Mouse (Mus musculus): ENCODE measurements around the gene Coq8a. TPM values are rescaled to one million over a fixed set of nuclear protein-coding genes. Genes with fewer than 3 reads are reported as not detected.

Coq8a gene
- 100 to 1,000 TPM; 290 to 315 TPM for total RNA-seq (2021)
- 141 and 188 TPM in 2 replicates for polyA plus RNA-seq (2012; rRNA removed)
- long read RNA-seq, full-length matches to known transcripts: 227 of 271 reads
- long read RNA-seq, partial matches to known transcripts: 17 of 271 reads
- long read RNA-seq, other reads (novel, unspliced or antisense): 27 of 271 reads

GRCm38 (mm10) chr1:180198959-180199714, at the start of gene Coq8a:
Gene Coq8a (minus strand): TSS chr1:180199602.
- DNase-seq: no peak

GRCm38 (mm10) chr1:180248593-180249146, 49.3 kb upstream of the Coq8a start:
- no peak for DNase-seq

GRCm38 (mm10) chr1:180247901-180248300, 48.5 kb upstream of the Coq8a start:
- no peak for DNase-seq

GRCm38 (mm10) chr1:180245741-180246507, 46.5 kb upstream of the Coq8a start:
- DNase-seq: peak; percentile 52

GRCm38 (mm10) chr1:180231729-180232128, 32.3 kb upstream of the Coq8a start:
- no peak for DNase-seq

- DNase-seq: no peak
These were observed 31.2 kb upstream of the Coq8a start for GRCm38 (mm10) chr1:180230580-180230979.

GRCm38 (mm10) chr1:180229906-180230305, 30.5 kb upstream of the Coq8a start:
- DNase-seq: no peak

GRCm38 (mm10) chr1:180228854-180229253, 29.5 kb upstream of the Coq8a start:
- DNase-seq: no peak

DNA sequence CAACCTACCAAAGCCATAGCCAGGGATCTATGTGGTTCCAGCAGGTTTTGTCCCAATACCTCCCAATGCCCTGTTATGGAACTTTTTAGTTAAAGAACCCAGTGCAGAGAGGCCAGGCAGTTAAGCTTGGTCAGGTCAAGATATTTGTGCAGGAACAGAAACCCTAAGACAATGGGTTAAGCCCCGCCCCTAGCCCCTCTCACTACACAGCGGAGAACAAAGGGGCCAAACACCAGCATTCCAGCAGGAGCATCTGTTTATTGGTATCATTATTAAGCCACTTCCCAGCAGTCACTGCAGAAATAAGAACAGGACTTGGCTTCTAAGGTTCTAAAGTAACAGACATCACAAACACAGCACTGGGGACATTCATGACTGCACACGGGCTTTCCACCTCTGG, 27.4 kb upstream of the Coq8a start:
- no peak for DNase-seq

- DNase-seq: no peak
These were observed 26.9 kb upstream of the Coq8a start for GRCm38 (mm10) chr1:180226221-180226713.

DNA sequence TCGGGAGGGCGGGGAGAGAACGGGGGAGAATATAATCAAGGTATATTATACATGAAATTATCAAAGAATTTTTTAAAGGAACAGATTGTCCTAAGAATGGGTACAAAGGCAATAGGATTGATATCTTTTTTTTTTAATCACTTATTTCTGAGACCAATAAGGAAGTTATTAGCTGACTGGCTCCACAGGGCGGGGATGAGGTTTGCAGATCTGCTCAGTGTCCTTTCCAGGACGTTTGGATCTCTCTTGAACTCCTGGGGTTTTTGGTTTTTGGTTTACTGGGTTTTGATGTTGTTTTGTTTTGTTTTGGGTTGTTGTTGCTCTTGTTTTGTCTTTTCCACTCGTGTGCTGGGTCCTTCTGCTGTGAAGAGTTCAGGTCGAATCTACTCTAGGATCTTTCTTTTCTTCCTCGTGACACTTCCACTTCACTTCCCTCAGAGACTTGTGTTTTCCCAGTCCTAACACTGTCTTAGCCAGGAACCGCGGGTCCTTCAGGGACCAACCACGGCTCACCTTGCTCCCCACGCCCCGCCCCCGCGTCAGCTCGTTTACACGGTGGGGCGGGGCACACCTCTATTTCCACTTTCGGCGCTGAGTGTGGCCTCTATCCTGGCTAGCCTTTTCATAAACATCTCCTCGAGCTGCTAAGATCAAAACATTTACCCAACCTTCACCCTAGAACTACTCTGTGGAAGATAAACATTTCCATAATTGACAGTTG, 26.3 kb upstream of the Coq8a start:
- DNase-seq: peak; percentile 71

DNA sequence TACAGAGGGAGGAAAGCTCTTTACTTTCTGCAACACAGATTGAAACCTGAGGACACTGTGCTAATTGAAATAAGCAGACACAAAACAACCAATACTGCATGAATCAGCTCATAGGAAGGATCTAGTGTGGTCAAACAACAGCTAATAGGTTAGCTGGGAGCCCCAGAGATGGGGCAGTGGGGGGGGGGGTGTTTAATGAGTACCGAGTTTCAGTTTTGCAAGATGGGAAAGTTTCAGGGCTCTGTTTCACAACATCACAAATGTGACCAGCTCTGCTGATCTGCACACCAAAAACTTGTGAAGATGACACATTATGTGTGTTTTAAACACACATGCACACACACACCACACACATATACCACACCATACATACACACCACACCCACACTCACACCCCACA, 22.6 kb upstream of the Coq8a start:
- DNase-seq: no peak

DNA sequence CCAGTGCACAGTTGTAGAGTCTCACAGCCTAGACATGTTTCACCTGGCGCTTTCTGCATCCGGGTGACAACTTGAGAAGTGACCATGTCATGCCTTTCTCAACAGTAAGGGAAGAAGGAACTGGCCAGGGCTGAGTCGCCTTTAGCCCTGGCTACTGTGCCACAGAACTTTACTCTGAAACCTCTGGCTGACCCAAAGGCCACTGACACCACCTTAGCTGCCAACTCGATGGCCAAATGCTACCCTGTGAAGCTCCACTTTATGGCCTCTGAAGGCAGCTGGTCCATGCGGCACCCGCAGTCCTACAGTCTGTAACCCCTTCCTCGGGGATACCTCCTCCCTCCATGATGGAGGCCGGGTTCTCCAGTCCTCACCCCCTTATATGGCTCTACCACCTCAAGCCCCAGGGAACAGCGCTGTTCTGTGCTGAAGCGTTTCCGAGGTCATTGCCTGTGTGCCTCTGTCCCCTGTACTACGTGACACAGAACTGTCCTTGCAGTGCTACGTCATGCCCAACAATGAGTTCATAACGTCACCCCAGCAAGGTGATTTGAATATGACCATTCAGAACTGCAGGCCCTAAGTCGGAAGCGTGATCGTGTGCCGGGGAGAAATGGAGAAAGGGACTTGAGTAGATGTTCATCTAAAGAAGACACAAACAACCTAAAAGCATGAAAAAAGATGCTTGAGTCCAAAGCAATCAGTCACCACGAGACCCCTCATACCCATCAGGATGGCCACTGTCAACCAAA, 21.6 kb upstream of the Coq8a start:
- DNase-seq: peak; percentile 18

GRCm38 (mm10) chr1:180216541-180217276, 17.3 kb upstream of the Coq8a start:
- no peak for DNase-seq

GRCm38 (mm10) chr1:180215044-180215443, 15.6 kb upstream of the Coq8a start:
- DNase-seq: peak; percentile 80

DNA sequence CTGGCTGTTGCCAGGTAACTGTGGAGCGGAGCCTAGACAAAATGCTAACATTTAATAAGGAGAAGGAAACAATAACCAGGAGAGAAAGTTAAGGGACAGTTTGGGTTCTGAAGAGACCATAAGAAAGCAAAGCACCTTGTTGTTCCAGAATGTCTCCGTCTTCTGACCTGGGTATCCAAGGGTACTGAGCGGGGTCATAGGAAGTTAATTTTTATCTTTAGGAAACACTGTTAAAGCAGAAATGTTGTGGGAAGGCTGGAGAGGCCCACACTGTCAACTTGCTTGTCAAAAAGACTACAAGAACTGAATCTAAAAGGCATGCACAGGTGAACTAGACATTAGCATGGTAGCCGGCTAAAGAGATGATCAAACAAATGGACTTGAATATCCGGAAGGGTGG, 13.5 kb upstream of the Coq8a start:
- no peak for DNase-seq

- peak; percentile 69 for DNase-seq
These were observed 11.4 kb upstream of the Coq8a start for GRCm38 (mm10) chr1:180210781-180211271.

DNA sequence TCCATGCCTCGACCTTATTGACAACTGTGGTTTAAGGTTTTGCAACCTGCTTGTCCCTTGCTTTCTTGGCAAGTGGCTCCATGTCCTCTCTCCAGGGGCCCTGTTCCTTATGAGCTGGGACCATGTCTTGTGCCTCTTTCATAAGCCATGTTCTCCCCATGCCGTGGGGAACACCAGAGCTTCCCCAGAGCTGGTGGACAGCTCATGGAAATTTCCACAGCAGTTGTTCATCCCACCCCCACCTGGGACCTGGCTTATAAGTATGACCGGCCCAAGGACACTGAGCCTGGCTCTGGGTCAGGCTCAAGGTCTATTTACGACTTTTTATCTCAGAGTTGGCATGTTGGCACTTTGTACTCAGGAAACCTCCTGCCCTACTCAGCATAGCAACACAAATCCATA, 10.6 kb upstream of the Coq8a start:
- peak; percentile 87 for DNase-seq

DNA sequence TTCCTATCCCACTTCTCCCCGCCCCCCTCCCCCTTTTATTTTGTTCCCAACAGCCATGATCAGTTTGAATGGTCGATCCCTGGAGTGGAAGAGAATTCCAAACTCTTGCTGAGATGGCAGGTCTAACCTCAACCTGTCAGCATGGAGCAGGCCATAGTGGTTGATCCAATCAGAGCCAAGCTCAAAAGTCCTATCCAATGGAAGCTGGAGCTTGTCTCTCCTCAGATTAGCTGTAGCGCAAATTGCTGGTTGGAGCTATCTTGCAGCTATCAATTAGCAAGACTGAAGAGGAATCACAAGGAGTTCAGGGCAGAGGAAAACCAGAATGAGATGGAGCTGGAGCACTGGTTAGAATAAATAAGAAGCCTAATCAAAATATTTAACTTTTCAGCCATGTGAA, 9.0 kb upstream of the Coq8a start:
- no peak for DNase-seq

DNA sequence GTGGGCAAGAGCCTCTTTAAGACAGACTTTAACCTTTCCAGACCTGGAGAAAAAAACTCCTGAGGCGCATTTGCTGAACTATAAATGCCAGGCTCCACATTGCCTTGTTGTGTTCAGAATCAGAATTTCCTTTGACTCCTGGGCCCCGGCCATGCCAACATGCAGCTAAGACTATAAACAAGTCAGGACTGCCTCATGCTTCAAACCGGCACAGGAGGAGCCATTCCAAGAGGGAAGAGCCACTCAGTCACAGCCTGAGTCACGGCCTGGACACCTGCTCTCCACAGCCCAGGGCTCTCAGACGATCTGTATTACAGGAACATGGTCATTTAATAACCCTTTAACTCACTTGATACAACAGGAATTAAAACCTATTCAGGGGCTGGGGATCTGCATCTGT, 1.3 kb upstream of the Coq8a start:
- no peak for DNase-seq

Measured in adrenal gland, adult 2 months (tissue).